ENCODE assay signal across 15 mouse cellular contexts in the genomic region with DNA sequence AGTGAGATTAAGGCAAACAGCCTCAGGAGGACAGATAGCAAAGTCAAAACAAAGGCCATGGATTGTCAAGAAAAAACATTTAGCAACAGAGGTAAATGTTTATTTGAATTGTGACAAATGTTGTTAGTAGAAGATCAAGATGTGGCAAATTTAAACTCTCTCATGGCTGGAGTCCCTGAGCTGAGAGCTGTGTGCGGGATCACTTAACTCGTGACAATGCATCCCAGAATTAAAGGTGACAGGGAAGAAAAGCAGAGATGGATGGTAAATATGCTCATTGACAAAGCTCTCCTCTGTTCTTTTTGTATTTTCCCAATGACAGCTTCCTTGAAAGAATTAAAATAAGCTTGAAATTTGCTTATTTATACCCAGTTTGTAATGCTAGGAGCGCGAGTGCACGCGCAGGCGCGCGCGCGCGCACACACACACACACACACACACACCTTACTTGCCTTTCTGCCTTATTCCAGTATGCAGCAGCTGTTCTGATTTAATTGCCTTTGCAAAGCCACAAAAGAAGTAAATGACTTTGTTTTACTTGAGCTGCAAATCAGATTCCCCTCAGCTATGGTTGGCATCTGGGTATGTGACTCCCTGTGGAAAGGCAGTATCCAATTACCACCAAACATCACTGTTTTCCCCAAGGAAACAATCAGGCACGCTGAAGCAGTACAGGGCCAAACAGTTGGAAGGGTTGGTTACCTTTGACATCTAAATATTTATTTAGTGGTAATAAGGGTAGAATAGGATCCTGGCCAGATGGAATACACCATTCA.
DNase-seq lines count a peak whose midpoint lies in the region; ATAC-seq lines count a peak whose summit lies in the region.
"Had no signal": no experiment of that assay in that cellular context is flagged by ENCODE, and none has a peak within 500 bp of the region (broad histone marks: within the 10 kb centered on the region; RNA-seq: fewer than 3 reads in every experiment).

No protein-coding gene starts in this region.

- H3K9me3 ChIP-seq in embryonic facial prominence, embryonic 10.5 days, result no peaks in the 10 kb centered on the region
- H3K9me3 ChIP-seq in hindbrain, embryonic 12.5 days (replicated peaks), result no peaks in the 10 kb centered on the region
- no peaks in the 10 kb centered on the region for H3K9me3 ChIP-seq in midbrain, embryonic 12.5 days
- H3K9me3 ChIP-seq: heart, embryonic 13.5 days had no signal

- H3K27me3 ChIP-seq in embryonic facial prominence, embryonic 10.5 days (replicated peaks; ENCODE audit: low read depth, poor library complexity, severe bottlenecking), result no peaks in the 10 kb centered on the region
- no peaks in the 10 kb centered on the region for H3K27me3 ChIP-seq in hindbrain, embryonic 12.5 days
- H3K27me3 ChIP-seq in midbrain, embryonic 12.5 days, result no peaks in the 10 kb centered on the region
- H3K27me3 ChIP-seq: heart, embryonic 13.5 days had no signal

- peak overlapping the region; percentile 33 for H3K4me2 ChIP-seq in hindbrain, embryonic 12.5 days (replicated peaks)
- peak overlapping the region; percentile 5; the same call in 1 of the 2 replicates for H3K4me2 ChIP-seq in midbrain, embryonic 12.5 days (replicated peaks)
- H3K4me2 ChIP-seq: heart, embryonic 13.5 days had no signal

- no peaks in the 10 kb centered on the region for H3K36me3 ChIP-seq in embryonic facial prominence, embryonic 10.5 days (replicated peaks)
- H3K36me3 ChIP-seq in hindbrain, embryonic 12.5 days, result no peaks in the 10 kb centered on the region
- no peaks in the 10 kb centered on the region for H3K36me3 ChIP-seq in midbrain, embryonic 12.5 days
- H3K36me3 ChIP-seq: heart, embryonic 13.5 days had no signal

- H3K4me3 ChIP-seq in embryonic facial prominence, embryonic 10.5 days, result no peak overlapping the region
- no peak overlapping the region; the same call in 1 of the 2 replicates for H3K4me3 ChIP-seq in hindbrain, embryonic 12.5 days
- no peak overlapping the region for H3K4me3 ChIP-seq in midbrain, embryonic 12.5 days
- H3K4me3 ChIP-seq: heart, embryonic 13.5 days had no signal

- DNase-seq in R1 (ENCODE audit: low read depth, low spot score), result peak; percentile 1
- DNase-seq in embryonic facial prominence, embryonic 10.5 days (ENCODE audit: low spot score), result peak; percentile 60
- DNase-seq in right cerebral cortex, postnatal 10 days (ENCODE audit: low spot score in 2 of 2), result no peak
- DNase-seq in cerebellum, adult 11 months, result no peak
- DNase-seq in spleen, adult 12 weeks (ENCODE audit: low spot score), result no peak
- DNase-seq: adrenal gland, postnatal 25 days; cerebellum, postnatal 10 days; kidney, adult 2 months; spleen, adult 18-20 months; thymus, adult 2 months had no signal

- H3K27ac ChIP-seq in embryonic facial prominence, embryonic 10.5 days (replicated peaks), result 0 out of 2 replicates have a peak overlapping the region, but pooled peaks have one; percentile 24
- H3K27ac ChIP-seq in hindbrain, embryonic 12.5 days, result peak overlapping the region; percentile 68
- H3K27ac ChIP-seq in midbrain, embryonic 12.5 days (replicated peaks), result peak overlapping the region; percentile 75
- H3K27ac ChIP-seq: heart, embryonic 13.5 days had no signal

- ATAC-seq in hindbrain, embryonic 12.5 days (ENCODE audit: low FRiP score), result peak; percentile 89
- ATAC-seq in midbrain, embryonic 12.5 days (ENCODE audit: low FRiP score, low read depth), result peak; percentile 85
- no peak for ATAC-seq in megakaryocyte, adult 5-6 weeks (ENCODE audit: poor library complexity, severe bottlenecking)
- ATAC-seq: lung, postnatal 0 days had no signal

- WGBS in embryonic facial prominence, embryonic 10.5 days, result 60% methylated on average over 13 of the region's 13 CpGs
- 48% methylated on average over 13 of the region's 13 CpGs for WGBS in hindbrain, embryonic 12.5 days
- 72% methylated on average over 13 of the region's 13 CpGs for WGBS in midbrain, embryonic 12.5 days

- H3K9ac ChIP-seq in hindbrain, embryonic 12.5 days, result no peak overlapping the region
- no peak overlapping the region for H3K9ac ChIP-seq in midbrain, embryonic 12.5 days (replicated peaks)
- H3K9ac ChIP-seq: heart, embryonic 13.5 days had no signal

- peaks cover 23% of the 10 kb centered on the region for H3K4me1 ChIP-seq in embryonic facial prominence, embryonic 10.5 days
- H3K4me1 ChIP-seq in hindbrain, embryonic 12.5 days, result peaks cover 15% of the 10 kb centered on the region
- H3K4me1 ChIP-seq in midbrain, embryonic 12.5 days, result peaks cover 15% of the 10 kb centered on the region; the same call in 1 of the 2 replicates

Comparison
In these comparisons a context has a peak if more than half of its experiments do, and no peak if none do; other contexts are left out.
1. DNase-seq: peak in R1 (single experiment) and embryonic facial prominence, embryonic 10.5 days (single experiment); none in right cerebral cortex, postnatal 10 days (0 of 2), cerebellum, adult 11 months (single experiment) and spleen, adult 12 weeks (single experiment).
2. H3K27ac ChIP-seq: peak in every context shown above with its lines; median percentile 75 in midbrain, embryonic 12.5 days; 68 in hindbrain, embryonic 12.5 days; 24 in embryonic facial prominence, embryonic 10.5 days.